Mouse (Mus musculus) lung, postnatal 36 days (tissue): ENCODE data around the gene Aqp3.
A peak's percentile ranks its signal among the peaks of the same experiment; 100 is the strongest.

Experiments used
- DNase-seq: peaks from one replicate; pipeline ENCODE4 v3.0.0; 2022; ENCODE audit warnings: mixed read lengths

Gene Aqp3

GRCm38 (mm10) chr4:41056742-41057332 is 41.1 kb downstream of the Aqp3 start:
- DNase-seq, result no peak

GRCm38 (mm10) chr4:41056253-41056652 is 41.7 kb downstream of the Aqp3 start:
- no peak for DNase-seq

GRCm38 (mm10) chr4:41055111-41055510 is 42.9 kb downstream of the Aqp3 start:
- DNase-seq, result peak; percentile 30

- DNase-seq, result no peak
These were observed 46.2 kb downstream of the Aqp3 start for GRCm38 (mm10) chr4:41051781-41052180.

- DNase-seq, result peak; percentile 92
These were observed 47.0 kb downstream of the Aqp3 start for GRCm38 (mm10) chr4:41050726-41051675.

GRCm38 (mm10) chr4:41048926-41049325 is 49.1 kb downstream of the Aqp3 start:
- DNase-seq, result no peak

DNA sequence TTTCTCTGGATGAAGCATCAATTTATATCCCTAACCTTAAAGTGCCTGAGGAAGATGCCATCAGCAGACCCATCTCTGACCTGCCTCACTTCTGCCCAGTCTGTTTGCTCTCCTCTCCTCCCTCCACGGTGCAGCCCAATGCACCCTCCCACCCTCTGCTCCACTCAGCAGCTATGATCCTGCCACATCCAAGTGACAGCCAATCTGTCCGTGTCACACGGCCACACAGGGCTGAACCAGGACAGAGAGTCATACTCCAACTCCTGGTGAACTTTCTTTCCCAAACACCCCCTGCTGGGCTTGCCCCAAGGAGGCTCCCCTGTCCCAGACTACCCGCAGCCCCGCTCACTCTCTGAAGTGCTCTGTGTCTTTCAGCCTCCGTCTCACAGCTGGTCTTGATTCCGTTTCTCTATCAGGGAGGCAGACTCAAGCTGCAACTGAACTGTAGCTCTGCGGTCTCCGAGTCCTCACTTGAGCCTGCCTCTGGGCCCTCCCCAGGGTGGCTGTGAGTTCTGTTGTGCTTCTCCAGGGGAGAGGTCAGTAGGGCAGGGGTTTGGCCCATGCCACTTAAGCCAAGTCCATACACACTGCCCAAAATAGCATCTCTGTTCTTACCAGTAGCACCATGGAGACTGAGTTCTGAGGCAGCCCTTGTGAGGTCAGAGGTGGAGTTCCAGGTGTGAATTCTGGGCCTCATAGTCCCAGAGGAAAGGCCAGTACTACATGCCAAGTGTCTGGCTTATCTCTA is 50.3 kb downstream of the Aqp3 start, which contains the start of gene Aqp7:
TSS of gene Aqp7 (minus strand) at position 616 of the 748 bp plus-strand sequence.
- no peak for DNase-seq

- no peak for DNase-seq
These were observed 51.7 kb downstream of the Aqp3 start for GRCm38 (mm10) chr4:41046254-41046795.

- DNase-seq, result no peak
These were observed 52.7 kb downstream of the Aqp3 start for GRCm38 (mm10) chr4:41045288-41045687.

DNA sequence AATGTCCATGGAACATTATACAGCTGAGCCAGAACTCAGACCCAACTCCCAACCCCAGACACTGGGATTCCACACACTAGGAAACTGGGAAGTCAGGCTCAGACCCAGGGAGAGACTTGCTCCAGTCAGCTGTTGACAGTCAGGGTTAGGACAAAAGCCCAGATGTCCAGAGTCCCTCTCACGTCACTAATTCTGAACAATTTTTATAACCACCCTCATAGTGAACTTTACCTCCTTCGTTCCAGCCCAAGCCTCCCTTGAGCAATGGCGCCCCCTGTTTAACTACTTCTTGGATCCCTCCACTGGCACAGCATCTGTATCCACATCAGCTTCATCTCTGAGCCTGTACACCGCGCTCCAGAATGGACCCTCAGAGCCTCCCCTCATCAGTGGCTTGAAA is 54.0 kb downstream of the Aqp3 start:
- no peak for DNase-seq

- DNase-seq, result no peak
These were observed 55.1 kb downstream of the Aqp3 start for GRCm38 (mm10) chr4:41042880-41043279.
